Mouse (Mus musculus) heart, embryonic 10.5 days (tissue): ENCODE measurements around the gene Rad51c. TPM values are rescaled to one million over a fixed set of nuclear protein-coding genes. Genes with fewer than 3 reads are reported as not detected.

Experiments
- DNase-seq: peaks from one replicate; pipeline ENCODE4 v3.0.0-alpha.2; 2017; ENCODE audit warnings: low spot score
- H3K27ac ChIP-seq: fragments of 300-500 bp; sonication (generic); 2 replicates; pipeline ENCODE4 v1.5.1; 2016; ENCODE audit warnings: mild to moderate bottlenecking
- H3K27me3 ChIP-seq: fragments of 300-500 bp; sonication (generic); 2 replicates; pipeline ENCODE4 v1.6.1; 2016; ENCODE audit warnings: mild to moderate bottlenecking; ENCODE audit not compliant: poor library complexity, insufficient read depth, severe bottlenecking
- H3K36me3 ChIP-seq: fragments of 300-500 bp; sonication (generic); 2 replicates; pipeline ENCODE4 v1.6.1; 2016; ENCODE audit warnings: mild to moderate bottlenecking, moderate library complexity
- H3K4me1 ChIP-seq: fragments of 300-500 bp; sonication (generic); 2 replicates; pipeline ENCODE4 v1.6.1; 2016; ENCODE audit warnings: mild to moderate bottlenecking
- H3K4me3 ChIP-seq: fragments of 300-500 bp; sonication (generic); 2 replicates; pipeline ENCODE4 v1.5.1; 2016; ENCODE audit warnings: mild to moderate bottlenecking, moderate library complexity
- H3K9me3 ChIP-seq: fragments of 300-500 bp; sonication (generic); 2 replicates; pipeline ENCODE4 v1.6.1; 2016; ENCODE audit warnings: mild to moderate bottlenecking, moderate library complexity
- WGBS: fragments of 180-500 bp; shearing (Covaris S2); methylation state at CpG from one replicate; pipeline ENCODE4 v1.1.7; 2016; 5-methylcytosine and 5-hydroxymethylcytosine counted together
- polyA plus RNA-seq: library from polyadenylated mRNA; unstranded; fragments of >200 nt; fragmentation: Nextera tagmentation; extraction: Ambion mirVana; gene quantifications from 2 replicates; pipeline ENCODE4 v1.2.1, GENCODE M21; 2016

Gene Rad51c
- polyA plus RNA-seq, 1 experiment from 2014 or later: 11.2 TPM

GRCm38 (mm10) chr11:87398402-87398801, 6.4 kb downstream of the Rad51c start:
- H3K36me3 ChIP-seq: peaks cover 15% of the 10 kb centered on the region; the same call in 1 of the 2 replicates
- no peaks in the 10 kb centered on the region for H3K27me3 ChIP-seq
- H3K27ac ChIP-seq: no peak overlapping the region
- no peak for DNase-seq
- no peak overlapping the region for H3K4me3 ChIP-seq
- no peaks in the 10 kb centered on the region for H3K9me3 ChIP-seq
- no peaks in the 10 kb centered on the region for H3K4me1 ChIP-seq
- 83% methylated on average over 2 of the region's 2 CpGs for WGBS

- H3K27ac ChIP-seq: no peak overlapping the region
- H3K4me3 ChIP-seq: no peak overlapping the region
- DNase-seq: no peak
- 55% methylated on average over 1 of the region's 1 CpGs for WGBS
- peaks cover 13% of the 10 kb centered on the region; the same call in 1 of the 2 replicates for H3K36me3 ChIP-seq
- H3K9me3 ChIP-seq: no peaks in the 10 kb centered on the region
- H3K4me1 ChIP-seq: no peaks in the 10 kb centered on the region
- no peaks in the 10 kb centered on the region for H3K27me3 ChIP-seq
Observed at GRCm38 (mm10) chr11:87393855-87394254, 10.9 kb downstream of the Rad51c start.

- DNase-seq: no peak
- Histone ChIP-seq H3K36me3 (peaks cover 10% of the 10 kb centered on the region; the same call in 1 of the 2 replicates), H3K4me3 (no peak overlapping the region), H3K27me3 (no peaks in the 10 kb centered on the region), H3K27ac (no peak overlapping the region), H3K4me1 (no peaks in the 10 kb centered on the region), H3K9me3 (no peaks in the 10 kb centered on the region)
- WGBS: 98% methylated on average over 1 of the region's 1 CpGs
Observed at GRCm38 (mm10) chr11:87385676-87386075, 19.1 kb downstream of the Rad51c start.

- Histone ChIP-seq H3K36me3 (peaks cover 14% of the 10 kb centered on the region; the same call in 1 of the 2 replicates), H3K27ac (no peak overlapping the region), H3K4me1 (no peaks in the 10 kb centered on the region), H3K9me3 (no peaks in the 10 kb centered on the region), H3K27me3 (no peaks in the 10 kb centered on the region), H3K4me3 (no peak overlapping the region)
- WGBS: 92% methylated on average over 4 of the region's 4 CpGs
- no peak for DNase-seq
Observed at GRCm38 (mm10) chr11:87384551-87384950, 20.2 kb downstream of the Rad51c start.

GRCm38 (mm10) chr11:87367865-87368580, 36.7 kb downstream of the Rad51c start:
- no peak for DNase-seq
- Histone ChIP-seq H3K36me3 (no peaks in the 10 kb centered on the region), H3K4me3 (no peak overlapping the region), H3K9me3 (no peaks in the 10 kb centered on the region), H3K27me3 (no peaks in the 10 kb centered on the region), H3K27ac (no peak overlapping the region), H3K4me1 (no peaks in the 10 kb centered on the region)
- WGBS: 76% methylated on average over 9 of the region's 9 CpGs

GRCm38 (mm10) chr11:87367061-87367460, 37.7 kb downstream of the Rad51c start:
- Histone ChIP-seq H3K36me3 (no peaks in the 10 kb centered on the region), H3K9me3 (no peaks in the 10 kb centered on the region)

GRCm38 (mm10) chr11:87365120-87365519, 39.6 kb downstream of the Rad51c start:
- Histone ChIP-seq H3K36me3 (no peaks in the 10 kb centered on the region), H3K9me3 (no peaks in the 10 kb centered on the region), H3K4me3 (no peak overlapping the region), H3K4me1 (no peaks in the 10 kb centered on the region), H3K27me3 (peaks cover 10% of the 10 kb centered on the region; the same call in 1 of the 2 replicates), H3K27ac (no peak overlapping the region)
- no peak for DNase-seq
- 87% methylated on average over 5 of the region's 5 CpGs for WGBS

More at GRCm38 (mm10) chr11:87367061-87367460, 37.7 kb downstream of the Rad51c start:
- Histone ChIP-seq H3K27ac (no peak overlapping the region), H3K27me3 (no peaks in the 10 kb centered on the region), H3K4me3 (no peak overlapping the region), H3K4me1 (no peaks in the 10 kb centered on the region)
- WGBS: 83% methylated on average over 7 of the region's 7 CpGs
- DNase-seq: no peak

GRCm38 (mm10) chr11:87359262-87359612, 45.5 kb downstream of the Rad51c start:
- Histone ChIP-seq H3K36me3 (no peaks in the 10 kb centered on the region), H3K9me3 (no peaks in the 10 kb centered on the region), H3K4me3 (peak overlapping the region; percentile 82), H3K27me3 (peaks cover 35% of the 10 kb centered on the region), H3K4me1 (peaks cover 12% of the 10 kb centered on the region; the same call in 1 of the 2 replicates), H3K27ac (0 out of 2 replicates have a peak overlapping the region, but pooled peaks have one; percentile 76)
- 17% methylated on average over 10 of the region's 10 CpGs for WGBS
- DNase-seq: no peak

GRCm38 (mm10) chr11:87358331-87359261, 46.2 kb downstream of the Rad51c start, which contains the start of gene Ppm1e:
Gene Ppm1e (minus strand): TSS chr11:87359023.
- Histone ChIP-seq H3K4me1 (peaks cover 12% of the 10 kb centered on the region; the same call in 1 of the 2 replicates), H3K27ac (peak within 1 kb of the TSS; percentile 76), H3K27me3 (peaks cover 35% of the 10 kb centered on the region), H3K36me3 (no peaks in the 10 kb centered on the region), H3K9me3 (no peaks in the 10 kb centered on the region), H3K4me3 (peak within 1 kb of the TSS; percentile 82)
- under 1% methylated on average over 99 of the region's 104 CpGs for WGBS
- DNase-seq: peak; percentile 87

GRCm38 (mm10) chr11:87357317-87358300, 47.1 kb downstream of the Rad51c start:
- Histone ChIP-seq H3K27ac (peak overlapping the region; percentile 76), H3K4me1 (peaks cover 12% of the 10 kb centered on the region; the same call in 1 of the 2 replicates), H3K4me3 (peak overlapping the region; percentile 82), H3K27me3 (peaks cover 35% of the 10 kb centered on the region), H3K36me3 (no peaks in the 10 kb centered on the region), H3K9me3 (no peaks in the 10 kb centered on the region)
- WGBS: 10% methylated on average over 31 of the region's 31 CpGs
- DNase-seq: no peak

GRCm38 (mm10) chr11:87354861-87355260, 49.9 kb downstream of the Rad51c start:
- no peak for DNase-seq
- Histone ChIP-seq H3K36me3 (no peaks in the 10 kb centered on the region), H3K4me1 (peaks cover 12% of the 10 kb centered on the region; the same call in 1 of the 2 replicates), H3K4me3 (no peak overlapping the region), H3K27me3 (peaks cover 23% of the 10 kb centered on the region), H3K27ac (no peak overlapping the region), H3K9me3 (no peaks in the 10 kb centered on the region)
- 89% methylated on average over 1 of the region's 1 CpGs for WGBS

- no peaks in the 10 kb centered on the region for H3K9me3 ChIP-seq
- no peak for DNase-seq
- no peak overlapping the region for H3K4me3 ChIP-seq
- no peak overlapping the region for H3K27ac ChIP-seq
- H3K36me3 ChIP-seq: no peaks in the 10 kb centered on the region
- WGBS: 71% methylated on average over 7 of the region's 7 CpGs
- peaks cover 20% of the 10 kb centered on the region for H3K27me3 ChIP-seq
- peaks cover 12% of the 10 kb centered on the region; the same call in 1 of the 2 replicates for H3K4me1 ChIP-seq
Observed at GRCm38 (mm10) chr11:87353646-87354170, 51.0 kb downstream of the Rad51c start.
